Mouse (Mus musculus) kidney, embryonic 16.5 days (tissue): ENCODE results near the gene Myrf. TPM values are rescaled to one million over a fixed set of nuclear protein-coding genes. Genes with fewer than 3 reads are reported as not detected.

Source experiments
- ATAC-seq: fragments of 200-750 bp; cut with Nextera tagmentation; 2 replicates; pipeline ENCODE4 v1.8.0; 2017; ENCODE audit warnings: moderate TSS enrichment; ENCODE audit not compliant: low FRiP score, low TSS enrichment
- H3K27ac ChIP-seq: fragments of 300-500 bp; sonication (generic); 2 replicates; pipeline ENCODE4 v1.5.1; 2014; ENCODE audit warnings: low read length
- H3K27me3 ChIP-seq: fragments of 300-500 bp; sonication (generic); 2 replicates; pipeline ENCODE4 v1.6.1; 2014; ENCODE audit warnings: low read length, control low read depth, mixed read lengths; ENCODE audit not compliant: insufficient read depth
- H3K36me3 ChIP-seq: fragments of 300-500 bp; sonication (generic); 2 replicates; pipeline ENCODE4 v1.6.1; 2014; ENCODE audit warnings: low read length, control low read depth, mixed read lengths; ENCODE audit not compliant: insufficient read depth
- H3K4me1 ChIP-seq: fragments of 300-500 bp; sonication (generic); 2 replicates; pipeline ENCODE4 v1.6.1; 2014; ENCODE audit warnings: low read length, control low read depth, mixed read lengths; ENCODE audit not compliant: insufficient read depth
- H3K4me2 ChIP-seq: fragments of 300-500 bp; sonication (generic); replicated peaks from 2 replicates; pipeline ENCODE4 v1.6.1; 2014; ENCODE audit warnings: low read depth, low read length
- H3K4me3 ChIP-seq: fragments of 300-500 bp; sonication (generic); 2 replicates; pipeline ENCODE4 v1.5.1; 2014; ENCODE audit warnings: mild to moderate bottlenecking, low read length
- H3K9ac ChIP-seq: fragments of 300-500 bp; sonication (generic); replicated peaks from 2 replicates; pipeline ENCODE4 v1.6.1; 2014; ENCODE audit warnings: low read length
- H3K9me3 ChIP-seq: fragments of 300-500 bp; sonication (generic); 2 replicates; pipeline ENCODE4 v1.6.1; 2016; ENCODE audit warnings: low read length, control low read depth
- WGBS: fragments of 180-500 bp; shearing (Covaris S2); extraction: QIAGEN DNeasy Blood & Tissue Kit; methylation state at CpG from one replicate; pipeline ENCODE4 v1.1.7; 2014; 5-methylcytosine and 5-hydroxymethylcytosine counted together
- polyA plus RNA-seq: library from polyadenylated mRNA; unstranded; fragments of >200 nt; fragmentation: Nextera tagmentation; extraction: Ambion mirVana; gene quantifications from 2 replicates; pipeline ENCODE4 v1.2.1, GENCODE M21; 2015

The Myrf gene
- polyA plus RNA-seq, 1 experiment from 2014 or later: 3.9 TPM

- Histone ChIP-seq H3K9me3 (no peaks in the 10 kb centered on the region), H3K9ac (no peak overlapping the region), H3K36me3 (no peaks in the 10 kb centered on the region), H3K4me3 (no peak overlapping the region), H3K4me1 (peaks cover 14% of the 10 kb centered on the region), H3K27me3 (no peaks in the 10 kb centered on the region), H3K27ac (no peak overlapping the region), H3K4me2 (no peak overlapping the region)
- ATAC-seq: no peak
- WGBS: 55% methylated on average over 9 of the region's 9 CpGs
These were observed 8.1 kb downstream of the Myrf start for GRCm38 (mm10) chr19:10232327-10233017.

GRCm38 (mm10) chr19:10231871-10232270 is 8.7 kb downstream of the Myrf start:
- H3K9me3 ChIP-seq: no peaks in the 10 kb centered on the region
- no peaks in the 10 kb centered on the region for H3K27me3 ChIP-seq
- no peak overlapping the region for H3K27ac ChIP-seq
- H3K4me3 ChIP-seq: no peak overlapping the region
- peaks cover 14% of the 10 kb centered on the region for H3K4me1 ChIP-seq
- no peak overlapping the region for H3K4me2 ChIP-seq
- no peak overlapping the region for H3K9ac ChIP-seq
- 34% methylated on average over 5 of the region's 5 CpGs for WGBS
- no peak for ATAC-seq
- H3K36me3 ChIP-seq: no peaks in the 10 kb centered on the region

GRCm38 (mm10) chr19:10231016-10231415 is 9.5 kb downstream of the Myrf start:
- no peak overlapping the region for H3K4me2 ChIP-seq
- H3K27ac ChIP-seq: no peak overlapping the region
- H3K4me1 ChIP-seq: peaks cover 11% of the 10 kb centered on the region
- H3K9ac ChIP-seq: no peak overlapping the region
- H3K36me3 ChIP-seq: no peaks in the 10 kb centered on the region
- H3K4me3 ChIP-seq: no peak overlapping the region
- ATAC-seq: no peak; the same call in none of the 2 replicates
- no peaks in the 10 kb centered on the region for H3K9me3 ChIP-seq
- WGBS: 4% methylated on average over 7 of the region's 7 CpGs
- no peaks in the 10 kb centered on the region for H3K27me3 ChIP-seq

GRCm38 (mm10) chr19:10225767-10226166 is 14.8 kb downstream of the Myrf start:
- H3K36me3 ChIP-seq: no peaks in the 10 kb centered on the region
- H3K27me3 ChIP-seq: no peaks in the 10 kb centered on the region
- no peak overlapping the region for H3K27ac ChIP-seq
- H3K4me1 ChIP-seq: peaks cover 28% of the 10 kb centered on the region
- no peak overlapping the region for H3K9ac ChIP-seq
- no peaks in the 10 kb centered on the region for H3K9me3 ChIP-seq
- no peak overlapping the region for H3K4me3 ChIP-seq
- 47% methylated on average over 4 of the region's 4 CpGs for WGBS
- H3K4me2 ChIP-seq: no peak overlapping the region
- no peak for ATAC-seq

- Histone ChIP-seq H3K4me2 (peak overlapping the region; percentile 38), H3K9me3 (no peaks in the 10 kb centered on the region), H3K27ac (peak overlapping the region; percentile 45; the same call in 1 of the 2 replicates), H3K27me3 (no peaks in the 10 kb centered on the region), H3K4me3 (0 out of 2 replicates have a peak overlapping the region, but pooled peaks have one; percentile 8), H3K4me1 (peaks cover 28% of the 10 kb centered on the region), H3K36me3 (no peaks in the 10 kb centered on the region), H3K9ac (peak overlapping the region; percentile 46)
- ATAC-seq: peak; percentile 43
- WGBS: 21% methylated on average over 26 of the region's 26 CpGs
These were observed 15.7 kb downstream of the Myrf start for GRCm38 (mm10) chr19:10224637-10225453.

- Histone ChIP-seq H3K4me3 (no peak overlapping the region), H3K4me1 (peaks cover 28% of the 10 kb centered on the region), H3K9me3 (no peaks in the 10 kb centered on the region), H3K9ac (no peak overlapping the region), H3K36me3 (no peaks in the 10 kb centered on the region), H3K27me3 (no peaks in the 10 kb centered on the region), H3K4me2 (no peak overlapping the region), H3K27ac (no peak overlapping the region)
- ATAC-seq: no peak
- WGBS: 80% methylated on average over 4 of the region's 4 CpGs
These were observed 17.0 kb downstream of the Myrf start for GRCm38 (mm10) chr19:10223561-10223960.

- 25% methylated on average over 8 of the region's 8 CpGs for WGBS
- H3K4me2 ChIP-seq: no peak overlapping the region
- H3K9me3 ChIP-seq: no peaks in the 10 kb centered on the region
- H3K4me1 ChIP-seq: peaks cover 28% of the 10 kb centered on the region
- H3K27ac ChIP-seq: no peak overlapping the region
- ATAC-seq: no peak
- no peak overlapping the region for H3K9ac ChIP-seq
- H3K4me3 ChIP-seq: no peak overlapping the region
- H3K36me3 ChIP-seq: no peaks in the 10 kb centered on the region
- H3K27me3 ChIP-seq: no peaks in the 10 kb centered on the region
These were observed 17.9 kb downstream of the Myrf start for GRCm38 (mm10) chr19:10222656-10223055.

GRCm38 (mm10) chr19:10221585-10221984 is 19.0 kb downstream of the Myrf start:
- Histone ChIP-seq H3K4me1 (peaks cover 28% of the 10 kb centered on the region), H3K9ac (no peak overlapping the region), H3K4me2 (no peak overlapping the region), H3K36me3 (no peaks in the 10 kb centered on the region), H3K9me3 (no peaks in the 10 kb centered on the region), H3K27me3 (no peaks in the 10 kb centered on the region), H3K4me3 (no peak overlapping the region), H3K27ac (no peak overlapping the region)
- ATAC-seq: peak; percentile 13; the same call in 1 of the 2 replicates
- 28% methylated on average over 4 of the region's 4 CpGs for WGBS

GRCm38 (mm10) chr19:10219593-10219992 is 21.0 kb downstream of the Myrf start:
- no peaks in the 10 kb centered on the region for H3K27me3 ChIP-seq
- no peak overlapping the region for H3K9ac ChIP-seq
- no peak overlapping the region for H3K4me2 ChIP-seq
- H3K36me3 ChIP-seq: no peaks in the 10 kb centered on the region
- no peak for ATAC-seq
- no peak overlapping the region for H3K27ac ChIP-seq
- peaks cover 17% of the 10 kb centered on the region for H3K4me1 ChIP-seq
- no peak overlapping the region for H3K4me3 ChIP-seq
- no peaks in the 10 kb centered on the region for H3K9me3 ChIP-seq
- 65% methylated on average over 6 of the region's 6 CpGs for WGBS

- Histone ChIP-seq H3K36me3 (no peaks in the 10 kb centered on the region), H3K9ac (no peak overlapping the region), H3K4me2 (no peak overlapping the region), H3K4me1 (peaks cover 13% of the 10 kb centered on the region), H3K9me3 (no peaks in the 10 kb centered on the region), H3K4me3 (no peak overlapping the region), H3K27me3 (no peaks in the 10 kb centered on the region), H3K27ac (no peak overlapping the region)
- WGBS: 42% methylated on average over 3 of the region's 3 CpGs
- ATAC-seq: no peak
These were observed 21.4 kb downstream of the Myrf start for GRCm38 (mm10) chr19:10219108-10219507.
